Mouse (Mus musculus) neural tube, embryonic 13.5 days (tissue): ENCODE measurements around the gene Bdkrb2. TPM values are rescaled to one million over a fixed set of nuclear protein-coding genes. Genes with fewer than 3 reads are reported as not detected.

Experiments
- ATAC-seq: fragments of 200-750 bp; cut with Nextera tagmentation; 2 replicates; pipeline ENCODE4 v1.8.0; 2017; ENCODE audit warnings: low read depth, mild to moderate bottlenecking, moderate TSS enrichment, moderate library complexity
- H3K27ac ChIP-seq: fragments of 300-500 bp; sonication (generic); replicated peaks from 2 replicates; pipeline ENCODE4 v1.5.1; 2015; ENCODE audit warnings: moderate library complexity, mild to moderate bottlenecking, inconsistent platforms
- H3K27me3 ChIP-seq: fragments of 300-500 bp; sonication (generic); 2 replicates; pipeline ENCODE4 v1.6.1; 2015; ENCODE audit warnings: mild to moderate bottlenecking, inconsistent platforms
- H3K36me3 ChIP-seq: fragments of 300-500 bp; sonication (generic); 2 replicates; pipeline ENCODE4 v1.6.1; 2015; ENCODE audit warnings: mild to moderate bottlenecking, inconsistent platforms
- H3K4me1 ChIP-seq: fragments of 300-500 bp; sonication (generic); replicated peaks from 2 replicates; pipeline ENCODE4 v1.6.1; 2015; ENCODE audit warnings: inconsistent platforms
- H3K4me2 ChIP-seq: fragments of 300-500 bp; sonication (generic); 2 replicates; pipeline ENCODE4 v1.6.1; 2015; ENCODE audit warnings: inconsistent platforms, mild to moderate bottlenecking, moderate library complexity
- H3K4me3 ChIP-seq: fragments of 300-500 bp; sonication (generic); 2 replicates; pipeline ENCODE4 v1.5.1; 2015; ENCODE audit warnings: mild to moderate bottlenecking, inconsistent platforms
- H3K9ac ChIP-seq: fragments of 300-500 bp; sonication (generic); 2 replicates; pipeline ENCODE4 v1.6.1; 2015; ENCODE audit warnings: moderate library complexity, mild to moderate bottlenecking, inconsistent platforms
- H3K9me3 ChIP-seq: fragments of 300-500 bp; sonication (generic); 2 replicates; pipeline ENCODE4 v1.6.1; 2016; ENCODE audit warnings: inconsistent platforms
- WGBS: fragments of 180-500 bp; shearing (Covaris S2); methylation state at CpG from one replicate; pipeline ENCODE4 v1.1.7; 2015; 5-methylcytosine and 5-hydroxymethylcytosine counted together
- polyA plus RNA-seq: library from polyadenylated mRNA; unstranded; fragments of >200 nt; fragmentation: Nextera tagmentation; extraction: Ambion mirVana; gene quantifications from 2 replicates; pipeline ENCODE4 v1.2.1, GENCODE M21; 2015

Bdkrb2 gene
- polyA plus RNA-seq, 1 experiment from 2014 or later, result 5.2 TPM

- Histone ChIP-seq H3K9me3 (no peaks in the 10 kb centered on the region), H3K27me3 (peaks cover 9% of the 10 kb centered on the region; the same call in 1 of the 2 replicates), H3K4me3 (no peak overlapping the region), H3K27ac (no peak overlapping the region), H3K4me1 (peaks cover 35% of the 10 kb centered on the region), H3K36me3 (no peaks in the 10 kb centered on the region), H3K9ac (no peak overlapping the region), H3K4me2 (no peak overlapping the region)
- 77% methylated on average over 2 of the region's 2 CpGs for WGBS
- ATAC-seq, result no peak
These were observed 15.0 kb upstream of the Bdkrb2 start for GRCm38 (mm10) chr12:105548001-105548400.

- Histone ChIP-seq H3K9me3 (no peaks in the 10 kb centered on the region), H3K4me3 (no peak overlapping the region), H3K27ac (no peak overlapping the region), H3K36me3 (no peaks in the 10 kb centered on the region), H3K4me1 (peaks cover 26% of the 10 kb centered on the region), H3K27me3 (peaks cover 9% of the 10 kb centered on the region; the same call in 1 of the 2 replicates), H3K9ac (no peak overlapping the region), H3K4me2 (no peak overlapping the region)
- WGBS, result 81% methylated on average over 6 of the region's 6 CpGs
- no peak for ATAC-seq
These were observed 14.1 kb upstream of the Bdkrb2 start for GRCm38 (mm10) chr12:105548881-105549280.

DNA sequence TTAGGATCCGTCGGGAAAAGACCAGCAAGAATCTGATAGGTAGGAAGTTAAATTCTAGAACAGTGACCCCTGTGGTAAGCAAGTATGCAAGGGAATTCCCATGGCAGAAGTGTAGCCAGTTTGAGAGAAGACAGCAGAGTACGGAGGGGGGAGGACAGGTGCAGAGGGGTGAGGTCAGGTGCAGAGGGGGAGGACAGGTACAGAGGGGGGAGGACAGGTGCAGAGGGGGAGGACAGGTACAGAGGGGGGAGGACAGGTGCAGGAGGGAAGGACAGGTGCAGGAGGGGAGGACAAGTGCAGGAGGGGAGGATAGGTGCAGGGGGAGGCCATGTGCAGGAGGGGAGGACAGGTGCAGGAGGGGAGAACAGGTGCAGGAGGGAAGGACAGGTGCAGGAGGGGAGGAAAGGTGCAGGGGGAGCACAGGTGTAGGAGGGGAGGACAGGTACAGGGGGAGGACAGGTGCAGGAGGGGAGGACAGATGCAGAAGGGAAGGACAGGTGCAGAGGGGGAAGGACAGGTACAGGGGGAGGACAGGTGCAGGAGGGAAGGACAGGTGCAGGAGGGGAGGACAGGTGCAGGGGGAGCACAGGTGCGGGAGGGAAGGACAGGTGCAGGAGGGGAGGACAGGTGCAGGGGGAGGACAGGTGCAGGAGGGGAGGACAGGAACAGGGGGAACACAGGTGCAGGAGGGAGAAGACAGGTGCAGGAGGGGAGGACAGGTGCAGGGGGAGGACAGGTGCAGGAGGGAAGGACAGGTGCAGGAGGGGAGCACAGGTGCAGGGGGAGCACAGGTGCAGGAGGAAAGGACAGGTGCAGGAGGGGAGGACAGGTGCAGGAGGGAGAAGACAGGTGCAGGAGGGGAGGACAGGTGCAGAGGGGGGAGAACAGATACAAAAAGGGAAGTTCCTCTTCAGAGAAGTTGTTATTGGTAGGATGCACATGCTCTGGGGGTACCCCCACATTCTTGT, 12.9 kb upstream of the Bdkrb2 start:
- Histone ChIP-seq H3K4me3 (no peak overlapping the region), H3K36me3 (no peaks in the 10 kb centered on the region), H3K9ac (no peak overlapping the region), H3K4me1 (peaks cover 22% of the 10 kb centered on the region), H3K27me3 (peaks cover 9% of the 10 kb centered on the region; the same call in 1 of the 2 replicates), H3K4me2 (no peak overlapping the region), H3K9me3 (no peaks in the 10 kb centered on the region), H3K27ac (no peak overlapping the region)
- WGBS, result 82% methylated on average over 4 of the region's 4 CpGs
- no peak for ATAC-seq

GRCm38 (mm10) chr12:105551551-105551989, 11.5 kb upstream of the Bdkrb2 start:
- Histone ChIP-seq H3K4me2 (no peak overlapping the region), H3K9me3 (no peaks in the 10 kb centered on the region), H3K27ac (no peak overlapping the region), H3K4me3 (no peak overlapping the region), H3K4me1 (peaks cover 9% of the 10 kb centered on the region; the same call in 1 of the 2 replicates), H3K27me3 (peaks cover 9% of the 10 kb centered on the region; the same call in 1 of the 2 replicates), H3K36me3 (no peaks in the 10 kb centered on the region), H3K9ac (0 out of 2 replicates have a peak overlapping the region, but pooled peaks have one; percentile 2)
- 69% methylated on average over 6 of the region's 6 CpGs for WGBS
- ATAC-seq, result no peak

DNA sequence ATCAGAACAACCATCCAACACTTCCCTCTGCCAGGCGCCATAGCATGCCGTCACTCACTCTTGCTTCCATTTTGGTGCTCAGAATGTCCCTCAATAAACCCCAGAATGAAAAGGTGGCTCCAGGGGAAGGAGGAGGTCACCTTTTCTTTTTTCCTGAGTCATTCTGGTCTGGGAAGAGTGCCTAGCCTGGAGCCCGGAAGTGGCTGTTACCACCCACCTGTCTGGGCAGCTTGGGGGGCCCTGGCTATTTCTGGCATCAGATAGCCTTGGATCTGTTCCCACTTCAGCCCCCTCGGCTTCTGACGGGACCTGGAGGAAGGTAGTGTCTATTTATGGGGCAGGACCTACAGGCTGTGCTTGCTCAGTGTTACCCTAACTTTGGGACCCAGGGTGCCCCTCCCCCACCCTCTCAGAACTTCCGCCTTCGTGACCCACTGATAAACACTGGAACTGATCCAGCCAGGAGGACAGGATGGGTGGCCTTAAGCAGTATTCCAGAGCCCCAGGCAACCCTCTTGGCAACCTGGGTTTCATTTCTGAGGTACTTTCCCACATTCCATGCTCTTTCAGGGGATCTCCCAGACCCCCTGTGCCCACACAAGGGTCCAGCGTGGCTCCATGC, 8.8 kb upstream of the Bdkrb2 start:
- Histone ChIP-seq H3K36me3 (no peaks in the 10 kb centered on the region), H3K27me3 (0 out of 2 replicates have a peak, but pooled peaks cover 4% of the 10 kb centered on the region), H3K4me2 (no peak overlapping the region), H3K4me1 (no peaks in the 10 kb centered on the region; the same call in 1 of the 2 replicates), H3K4me3 (no peak overlapping the region), H3K27ac (no peak overlapping the region), H3K9ac (no peak overlapping the region), H3K9me3 (no peaks in the 10 kb centered on the region)
- WGBS, result 78% methylated on average over 8 of the region's 8 CpGs
- no peak for ATAC-seq

DNA sequence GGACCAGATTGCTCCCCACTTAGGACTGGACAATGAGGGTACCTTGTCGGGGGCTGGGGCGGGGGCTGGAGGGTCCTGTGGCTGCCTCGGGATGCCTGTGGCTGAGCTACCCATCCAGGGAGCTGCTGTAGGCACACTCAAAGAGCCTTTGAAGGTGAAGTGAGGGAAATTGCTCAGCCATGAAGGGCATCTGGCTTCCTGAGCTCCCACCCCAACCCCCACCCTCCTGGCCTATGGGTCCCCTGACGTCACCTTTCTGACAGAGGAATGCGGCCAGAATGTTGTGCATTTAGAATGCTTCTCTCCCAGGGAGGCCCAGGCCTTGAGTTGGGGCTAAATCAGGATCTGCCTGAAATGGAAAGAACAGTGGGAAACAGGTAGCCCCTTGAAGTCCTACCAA, 7.9 kb upstream of the Bdkrb2 start:
- Histone ChIP-seq H3K27ac (no peak overlapping the region), H3K27me3 (no peaks in the 10 kb centered on the region), H3K4me1 (no peaks in the 10 kb centered on the region; the same call in 1 of the 2 replicates), H3K9ac (no peak overlapping the region), H3K9me3 (no peaks in the 10 kb centered on the region), H3K4me3 (no peak overlapping the region), H3K36me3 (no peaks in the 10 kb centered on the region), H3K4me2 (no peak overlapping the region)
- ATAC-seq, result no peak
- WGBS, result 73% methylated on average over 5 of the region's 5 CpGs

- ATAC-seq, result no peak
- WGBS, result 62% methylated on average over 7 of the region's 7 CpGs
These were observed 5.6 kb upstream of the Bdkrb2 start for GRCm38 (mm10) chr12:105557250-105557925.

DNA sequence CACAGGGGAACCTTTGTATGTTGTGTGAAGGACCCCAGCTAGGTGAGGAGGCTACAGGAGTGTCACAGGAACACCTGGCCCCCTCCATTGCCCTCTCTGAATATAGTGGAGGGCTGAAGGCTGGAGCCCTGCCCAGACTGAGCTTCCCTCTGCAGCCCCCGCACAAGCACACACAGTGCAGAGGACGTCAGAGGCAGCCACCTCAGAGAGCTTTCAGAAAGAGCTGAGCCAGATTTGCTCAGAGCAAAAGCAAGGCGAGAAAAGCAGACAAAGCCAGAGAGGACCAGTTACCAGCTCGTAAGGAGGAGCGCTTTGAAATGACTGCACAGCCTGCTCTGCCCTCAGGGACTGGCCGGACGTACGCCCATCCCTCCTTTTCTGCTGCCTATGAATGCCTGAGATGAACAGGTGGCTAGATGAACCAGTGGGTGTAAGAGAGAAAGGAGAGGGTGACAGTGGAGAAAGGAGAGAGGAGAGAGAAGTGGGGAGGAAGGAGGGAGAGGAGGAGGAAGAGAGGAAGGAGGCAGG, 2.0 kb upstream of the Bdkrb2 start:
- no peak overlapping the region for H3K9ac ChIP-seq
- H3K9me3 ChIP-seq, result no peaks in the 10 kb centered on the region
- no peak overlapping the region for H3K4me2 ChIP-seq
- H3K4me1 ChIP-seq, result peaks cover 34% of the 10 kb centered on the region
- H3K27ac ChIP-seq, result no peak overlapping the region
- no peak overlapping the region for H3K4me3 ChIP-seq
- WGBS, result 60% methylated on average over 8 of the region's 8 CpGs
- no peak for ATAC-seq
- H3K36me3 ChIP-seq, result no peaks in the 10 kb centered on the region
- H3K27me3 ChIP-seq, result peaks cover 50% of the 10 kb centered on the region

More at GRCm38 (mm10) chr12:105557250-105557925, 5.6 kb upstream of the Bdkrb2 start:
- H3K9me3 ChIP-seq, result no peaks in the 10 kb centered on the region
- no peaks in the 10 kb centered on the region for H3K36me3 ChIP-seq
- no peak overlapping the region for H3K4me2 ChIP-seq
- no peak overlapping the region for H3K9ac ChIP-seq
- no peak overlapping the region for H3K27ac ChIP-seq
- H3K27me3 ChIP-seq, result peaks cover 20% of the 10 kb centered on the region
- no peak overlapping the region for H3K4me3 ChIP-seq
- H3K4me1 ChIP-seq, result peaks cover 12% of the 10 kb centered on the region

DNA sequence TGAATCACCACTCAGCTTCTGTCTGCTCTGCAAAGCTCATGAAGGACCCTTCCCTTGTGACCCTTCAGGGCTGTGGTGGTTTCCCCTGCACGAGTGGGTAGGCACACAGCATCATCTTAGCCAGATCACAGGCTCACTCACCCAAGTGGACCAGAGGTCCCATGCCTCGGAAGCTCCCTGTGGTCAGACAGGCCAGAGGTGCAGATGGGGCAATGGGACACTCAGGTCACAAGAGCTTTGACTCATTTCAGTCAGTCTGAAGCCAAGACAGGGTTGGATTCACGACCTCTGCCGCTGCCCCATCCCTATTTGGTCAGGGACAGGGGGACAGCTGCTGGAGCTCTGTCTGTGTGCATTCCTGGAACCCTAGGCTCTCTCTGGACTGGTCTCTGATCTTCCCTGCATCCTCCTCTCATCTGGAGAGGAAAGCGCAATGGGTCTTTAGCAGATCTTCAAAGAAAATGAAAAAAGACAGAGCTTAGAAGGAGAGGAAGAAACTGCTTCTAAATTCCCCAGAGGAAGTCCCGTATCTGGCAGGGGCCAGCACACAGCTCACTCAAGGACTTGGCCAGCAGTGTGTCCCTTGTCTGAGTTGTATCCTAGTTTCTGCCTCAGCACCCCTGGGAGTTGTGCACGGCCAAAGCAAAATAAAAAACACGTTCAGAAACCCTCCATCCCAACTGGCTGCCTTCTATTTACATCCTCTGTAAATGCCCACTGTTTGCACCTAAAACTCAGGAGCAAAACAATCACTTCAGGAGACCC, 788 bp upstream of the Bdkrb2 start:
- Histone ChIP-seq H3K9me3 (peaks cover 5% of the 10 kb centered on the region; the same call in 1 of the 2 replicates), H3K4me2 (peak overlapping the region; percentile 64), H3K4me1 (peaks cover 34% of the 10 kb centered on the region), H3K36me3 (no peaks in the 10 kb centered on the region), H3K4me3 (peak overlapping the region; percentile 37), H3K27ac (no peak overlapping the region), H3K27me3 (peaks cover 50% of the 10 kb centered on the region), H3K9ac (peak overlapping the region; percentile 60)
- no peak for ATAC-seq
- 30% methylated on average over 8 of the region's 8 CpGs for WGBS

- peaks cover 34% of the 10 kb centered on the region for H3K4me1 ChIP-seq
- peaks cover 8% of the 10 kb centered on the region; the same call in 1 of the 2 replicates for H3K9me3 ChIP-seq
- ATAC-seq, result peak; percentile 19; the same call in 1 of the 2 replicates
- H3K27me3 ChIP-seq, result peaks cover 50% of the 10 kb centered on the region
- H3K27ac ChIP-seq, result no peak overlapping the region; the same call in 1 of the 2 replicates
- 9% methylated on average over 25 of the region's 25 CpGs for WGBS
- peak overlapping the region; percentile 37 for H3K4me3 ChIP-seq
- H3K36me3 ChIP-seq, result no peaks in the 10 kb centered on the region
- peak overlapping the region; percentile 60 for H3K9ac ChIP-seq
- peak overlapping the region; percentile 64 for H3K4me2 ChIP-seq
These were observed 775 bp downstream of the Bdkrb2 start for GRCm38 (mm10) chr12:105563726-105564275.

- no peak for ATAC-seq
- Histone ChIP-seq H3K27me3 (peaks cover 50% of the 10 kb centered on the region), H3K4me1 (peaks cover 34% of the 10 kb centered on the region), H3K4me2 (peak overlapping the region; percentile 64; the same call in 1 of the 2 replicates), H3K27ac (no peak overlapping the region), H3K36me3 (no peaks in the 10 kb centered on the region), H3K9ac (no peak overlapping the region), H3K4me3 (no peak overlapping the region), H3K9me3 (peaks cover 8% of the 10 kb centered on the region; the same call in 1 of the 2 replicates)
- 86% methylated on average over 5 of the region's 5 CpGs for WGBS
These were observed 2.2 kb downstream of the Bdkrb2 start for GRCm38 (mm10) chr12:105565221-105565620.
